Mouse (Mus musculus): ENCODE data around the gene Trim28.
"Not testable (repeated sequence)": the region's sequence is repeated elsewhere in the genome, so short reads cannot be mapped to it uniquely, and the experiment has no call there.

Gene Trim28

DNA sequence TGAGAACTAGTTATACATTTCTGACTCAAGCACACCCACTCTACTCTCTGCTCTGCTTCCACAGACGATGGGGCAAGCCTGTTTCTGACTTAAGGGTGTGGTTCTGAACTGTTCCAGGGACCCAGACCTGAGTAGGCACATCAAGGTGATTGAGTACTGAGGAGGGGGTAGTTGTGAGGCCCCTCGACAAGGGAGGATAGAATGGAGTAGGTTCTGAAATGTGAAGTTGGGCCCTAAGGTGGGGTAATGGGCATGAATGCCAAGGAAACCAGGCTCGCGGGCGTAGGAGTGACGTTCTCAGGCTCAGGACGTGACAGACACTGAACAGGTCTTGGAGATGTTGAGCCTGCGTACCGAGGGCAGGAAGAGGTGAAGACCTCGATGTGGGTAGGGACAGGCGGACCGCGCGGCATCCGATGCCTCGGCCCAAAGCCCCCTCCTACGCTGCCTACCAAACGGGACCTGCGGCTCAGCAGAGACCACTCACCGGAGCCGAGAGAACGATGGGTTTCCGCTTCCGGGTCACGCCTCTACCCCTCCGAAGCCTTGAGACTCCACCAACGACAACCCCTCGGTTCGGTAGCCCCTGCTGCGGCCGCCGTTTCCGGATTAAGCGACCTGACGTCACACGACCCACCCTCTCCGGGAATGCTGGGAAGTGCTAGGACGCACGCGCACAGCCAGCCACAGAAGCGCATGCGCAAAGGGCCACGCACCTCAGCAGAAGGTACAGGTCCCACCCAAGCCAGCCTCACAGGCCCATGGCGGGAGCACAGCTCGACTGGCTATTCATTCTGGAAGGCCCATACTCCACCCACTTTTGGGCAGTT, 35.4 kb downstream of the Trim28 start, which contains the start of gene Chmp2a:
Chmp2a (minus strand) TSS at position 660 of the 830 bp plus-strand sequence.
- DNase-seq: peak; percentile 98 to 99

DNA sequence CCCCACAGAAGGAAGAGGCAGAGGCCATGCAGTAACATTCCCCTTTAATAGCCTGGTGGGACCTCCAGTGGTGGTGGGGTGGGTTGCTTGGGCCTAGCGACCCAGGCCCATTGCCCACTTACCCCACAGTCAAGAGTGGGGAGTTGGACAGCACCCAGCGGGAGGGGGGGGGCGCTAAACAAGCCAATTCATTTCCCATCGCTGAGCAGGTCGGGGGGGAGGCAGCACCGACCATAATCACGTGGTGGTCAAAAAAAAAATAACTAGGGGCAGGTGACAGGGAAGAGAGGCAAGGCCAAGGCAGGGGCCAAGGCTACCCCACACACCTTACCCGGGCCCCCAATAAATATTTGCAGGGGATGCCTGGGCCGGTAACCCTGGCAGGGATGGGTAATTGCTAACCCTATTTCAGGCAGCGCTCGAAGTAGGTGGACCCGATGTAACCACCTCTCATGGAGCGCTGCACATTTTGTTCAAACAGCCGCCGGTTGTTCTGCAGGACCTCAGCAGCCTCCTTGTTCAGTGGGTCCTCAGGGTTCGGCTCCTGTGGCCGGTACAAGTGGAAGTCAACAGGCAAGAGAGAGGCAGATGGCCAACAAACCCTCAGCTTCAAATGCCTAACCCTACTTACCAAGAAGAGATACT, 36.4 kb downstream of the Trim28 start:
- DNase-seq: peak in 1 of 2 experiments; percentile 46

GRCm38 (mm10) chr7:13036806-13037205, 37.9 kb downstream of the Trim28 start:
- no peak for DNase-seq

GRCm38 (mm10) chr7:13037366-13037765, 38.5 kb downstream of the Trim28 start:
- no peak for DNase-seq

DNA sequence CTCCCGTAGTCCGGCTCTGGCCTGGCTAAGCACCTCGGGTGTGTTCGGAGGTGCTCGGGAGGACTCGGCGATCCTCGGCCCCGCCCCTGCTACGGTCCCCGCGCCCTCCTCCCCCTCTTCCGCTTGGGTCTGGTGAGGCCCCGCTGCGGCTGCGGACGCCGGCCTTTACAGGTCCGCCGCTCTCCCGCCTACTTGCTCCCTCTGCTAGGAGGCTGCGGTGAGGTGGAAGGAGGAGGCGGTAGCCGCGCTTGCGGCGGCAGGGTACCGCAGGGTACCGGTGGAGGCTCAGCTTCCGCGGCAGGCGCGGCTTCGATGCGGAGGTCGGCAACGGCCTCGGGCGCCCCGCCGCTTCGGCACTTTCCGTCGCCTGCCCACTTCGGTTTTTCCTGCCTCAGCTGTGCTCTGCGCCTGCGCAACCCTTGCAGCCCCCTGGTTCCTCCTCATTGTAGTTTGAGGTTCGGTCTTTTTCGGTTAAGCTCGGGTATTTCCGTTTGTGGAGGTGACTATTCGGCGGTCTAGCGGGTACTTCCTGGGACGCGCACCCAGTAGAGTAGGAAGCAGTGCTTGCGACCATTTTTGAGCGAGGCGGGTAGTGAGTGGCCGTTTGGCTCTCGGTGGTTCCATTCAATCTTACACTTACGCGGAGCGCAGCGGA, 39.1 kb downstream of the Trim28 start, which contains the start of gene Ube2m:
Ube2m (minus strand) TSS at position 375 of the 655 bp plus-strand sequence.
- peak; percentile 98 to 99 for DNase-seq

DNA sequence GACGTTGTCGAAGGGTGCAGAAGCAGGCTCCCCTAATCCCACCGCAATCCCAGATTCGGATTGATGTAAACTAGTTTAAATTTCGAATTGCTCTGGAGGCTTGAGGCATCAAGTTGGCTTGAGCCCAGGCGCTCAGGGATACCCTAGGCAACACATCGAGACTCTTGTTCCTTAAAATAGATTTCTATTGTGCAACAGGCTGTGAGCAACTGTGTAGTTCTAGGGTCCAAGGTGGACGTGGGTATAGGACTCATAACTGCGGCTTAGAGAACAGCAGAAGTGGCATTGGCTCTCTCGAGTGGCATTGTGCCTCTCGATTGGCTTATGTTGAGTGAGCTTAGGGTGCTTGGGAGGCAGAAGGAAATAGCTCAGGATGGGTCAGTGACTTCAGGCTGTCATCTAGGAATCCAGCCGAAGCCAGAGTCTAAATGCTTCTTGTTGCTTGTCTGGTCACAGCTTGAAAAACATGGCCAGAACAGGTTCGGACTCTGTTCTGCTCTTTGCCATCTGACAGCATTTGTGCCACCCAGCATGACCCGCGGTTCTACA, 39.8 kb downstream of the Trim28 start:
- peak; percentile 36 to 68 for DNase-seq

- DNase-seq: no peak
Observed at GRCm38 (mm10) chr7:13039181-13039580, 40.3 kb downstream of the Trim28 start.

DNA sequence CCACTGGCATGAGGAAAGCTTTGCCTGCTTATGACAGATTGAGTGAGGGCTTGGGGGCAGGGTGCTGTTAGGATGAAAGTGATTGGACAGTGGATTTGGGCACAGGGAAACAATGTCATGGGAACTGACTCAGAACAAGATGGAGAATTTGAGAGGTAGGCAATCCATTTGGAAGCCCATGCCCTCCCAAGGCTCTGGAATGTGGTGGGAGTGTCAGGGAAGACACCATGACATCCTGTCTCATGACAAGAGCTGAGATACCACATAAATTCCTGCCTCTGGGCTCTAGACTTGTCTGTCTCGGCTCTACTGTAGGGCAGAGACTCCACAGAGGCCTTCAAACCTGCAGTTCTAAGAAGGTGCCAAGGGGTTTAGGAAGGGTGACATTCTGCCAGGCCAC, 42.3 kb downstream of the Trim28 start:
- DNase-seq: no peak

- DNase-seq: no peak
Observed at GRCm38 (mm10) chr7:13042511-13042910, 43.6 kb downstream of the Trim28 start.

DNA sequence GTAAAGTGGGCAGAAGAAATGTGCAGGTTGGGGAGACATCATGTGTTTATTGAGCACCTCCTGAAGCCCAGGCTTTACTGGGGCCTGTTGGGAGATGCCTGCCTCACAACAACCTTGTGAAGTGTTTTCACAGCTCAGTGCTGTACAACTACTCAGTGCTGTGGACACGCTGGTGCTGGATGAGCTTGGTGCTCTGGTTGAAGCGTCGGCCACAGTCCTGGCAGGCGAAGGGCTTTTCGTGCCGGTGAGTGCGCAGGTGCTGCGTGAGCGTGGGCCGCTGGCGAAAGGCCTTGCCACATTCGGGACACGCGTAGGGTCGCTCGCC, 44.2 kb downstream of the Trim28 start:
- no peak for DNase-seq

- DNase-seq: peak; percentile 37 to 49
Observed at GRCm38 (mm10) chr7:13043445-13044253, 44.7 kb downstream of the Trim28 start.

DNA sequence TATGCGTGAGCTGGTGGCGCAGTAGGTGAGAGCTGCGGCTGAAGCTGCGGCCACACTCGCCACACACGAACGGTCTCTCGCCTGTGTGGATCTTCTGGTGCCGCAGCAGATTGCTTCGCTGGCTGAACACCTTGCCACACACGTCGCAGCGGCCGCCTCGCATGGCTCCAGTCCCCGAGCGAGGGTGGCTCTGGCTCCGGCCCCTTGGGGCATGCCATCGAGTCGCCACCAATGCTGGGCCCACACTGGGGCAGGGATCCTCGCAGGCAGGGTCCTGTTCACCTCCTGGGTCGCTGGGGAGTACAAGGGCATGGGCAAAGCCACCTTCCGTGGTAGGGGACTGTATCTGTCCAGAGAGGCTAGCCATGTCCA, 45.3 kb downstream of the Trim28 start:
- peak in 1 of 2 experiments; percentile 40 for DNase-seq

DNA sequence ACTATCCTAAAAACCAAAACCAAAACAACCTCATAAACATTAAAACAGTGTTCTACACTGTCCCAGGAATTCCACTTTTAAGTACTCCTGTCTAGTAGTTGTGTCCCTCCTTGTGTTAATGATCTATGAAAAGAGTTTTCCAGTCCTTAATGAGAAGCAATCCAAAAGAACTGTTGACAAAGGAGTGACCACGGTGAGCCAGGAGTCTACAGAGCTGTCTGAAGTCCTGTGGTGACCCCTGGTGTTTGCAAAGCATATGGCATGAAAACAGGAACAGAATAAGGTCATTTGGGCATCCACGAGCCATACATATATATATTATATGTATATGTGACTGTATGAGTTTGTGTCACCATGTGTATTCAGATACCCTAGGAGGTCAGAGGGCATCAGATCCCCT, 47.2 kb downstream of the Trim28 start:
- DNase-seq: peak; percentile 77 to 83

DNA sequence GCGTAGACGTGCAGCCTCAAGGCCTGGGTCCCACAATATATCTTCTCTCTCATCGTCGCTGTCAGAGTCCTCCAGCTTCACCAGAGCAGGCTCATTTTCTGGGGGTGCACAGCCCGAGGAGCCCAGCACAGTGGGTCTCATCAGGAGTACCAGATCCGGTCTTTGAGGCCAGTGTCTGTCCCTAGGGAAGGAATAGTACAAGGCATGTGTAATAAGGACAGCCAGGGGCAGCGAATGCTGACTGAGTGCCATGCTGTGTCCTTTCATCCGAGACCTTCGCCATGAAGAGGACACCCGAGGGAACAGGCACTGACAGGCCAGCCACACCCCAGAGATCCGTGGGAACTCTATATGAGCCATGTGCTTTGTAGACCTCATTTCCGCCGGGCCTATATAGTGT, 54.1 kb downstream of the Trim28 start:
- no peak for DNase-seq

GRCm38 (mm10) chr7:13053501-13053900, 54.6 kb downstream of the Trim28 start:
- no peak for DNase-seq

- no peak for DNase-seq
Observed at GRCm38 (mm10) chr7:13053961-13054286, 55.0 kb downstream of the Trim28 start.

GRCm38 (mm10) chr7:13054287-13055010, 55.5 kb downstream of the Trim28 start, which contains the start of gene Mzf1:
Mzf1 (minus strand) TSS chr7:13054764.
- peak; percentile 97 to 99 for DNase-seq

DNA sequence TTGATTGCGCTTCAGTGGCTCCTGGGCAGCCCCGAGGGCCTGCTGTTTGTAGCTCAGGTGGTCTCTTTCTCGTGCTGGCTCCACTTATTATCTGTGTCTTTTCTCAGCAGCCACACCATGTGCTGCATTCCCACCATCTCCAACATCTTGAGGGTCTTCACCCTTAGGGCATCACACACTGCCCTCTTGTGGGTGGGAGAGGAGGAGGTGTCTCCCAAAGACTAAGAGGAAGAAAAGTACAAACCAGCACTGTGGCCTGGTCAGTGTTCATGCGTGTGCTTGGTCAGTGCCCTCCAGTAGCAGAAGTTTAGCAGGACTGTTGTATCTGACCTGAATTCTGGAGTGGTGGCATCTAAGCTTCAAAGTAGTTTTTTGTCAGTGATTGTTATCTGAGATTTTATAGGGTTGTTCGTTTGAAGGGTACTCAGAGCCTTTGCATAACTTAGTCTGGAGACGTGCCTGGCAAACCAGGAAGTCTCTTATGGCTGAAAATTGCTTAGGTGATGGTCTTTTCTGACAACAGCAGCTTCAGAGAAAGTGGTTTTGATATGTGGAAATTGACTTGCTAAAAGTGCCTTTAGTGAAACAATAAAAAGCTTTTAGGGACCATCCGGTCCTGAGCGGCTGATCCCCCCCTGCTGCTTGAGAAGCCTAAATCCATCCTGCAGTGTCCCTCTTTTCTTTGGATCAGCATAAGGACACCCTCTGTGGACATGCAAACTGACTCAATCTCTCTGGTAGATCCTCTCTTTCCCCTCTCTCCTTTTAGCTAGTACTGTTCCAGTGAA, 58.2 kb downstream of the Trim28 start:
- DNase-seq: no peak

DNA sequence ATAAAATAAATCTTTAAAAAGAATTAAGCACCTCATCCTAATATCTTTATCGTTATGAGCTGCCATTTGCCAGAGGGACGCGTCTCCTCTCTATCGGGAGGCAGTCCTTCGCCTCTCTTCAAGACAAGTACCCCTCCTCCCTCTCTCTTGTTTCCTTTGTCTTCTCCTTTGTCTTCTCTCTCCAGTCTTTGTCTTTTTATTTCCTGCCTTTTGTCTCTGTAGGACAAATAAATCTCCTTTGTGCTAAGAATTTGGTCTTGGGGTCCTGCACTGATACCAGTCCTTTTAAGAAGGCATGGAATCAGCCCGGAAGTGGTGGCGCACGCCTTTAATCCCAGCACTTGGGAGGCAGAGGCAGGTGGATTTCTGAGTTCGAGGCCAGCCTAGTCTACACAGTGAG, 60.6 kb downstream of the Trim28 start:
- no peak for DNase-seq

DNA sequence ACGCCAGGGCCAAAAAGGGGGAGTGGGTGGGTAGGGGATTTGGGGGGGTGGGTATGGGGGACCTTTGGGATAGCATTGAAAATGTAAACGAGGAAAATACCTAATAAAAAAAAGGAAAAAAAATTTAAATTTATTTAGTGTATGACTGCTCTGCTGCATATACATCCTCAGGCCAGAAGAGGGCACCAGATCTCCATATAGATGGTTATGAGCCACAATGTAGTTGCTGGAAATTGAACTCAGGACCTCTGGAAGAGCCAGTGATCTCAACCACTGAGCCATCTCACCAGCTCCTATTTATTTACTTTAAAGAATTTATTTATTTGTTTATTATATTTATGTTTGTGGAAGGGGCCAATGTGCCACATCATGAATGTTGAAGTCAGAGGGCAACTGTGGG, 64.5 kb downstream of the Trim28 start:
- DNase-seq: not testable (repeated sequence)

DNA sequence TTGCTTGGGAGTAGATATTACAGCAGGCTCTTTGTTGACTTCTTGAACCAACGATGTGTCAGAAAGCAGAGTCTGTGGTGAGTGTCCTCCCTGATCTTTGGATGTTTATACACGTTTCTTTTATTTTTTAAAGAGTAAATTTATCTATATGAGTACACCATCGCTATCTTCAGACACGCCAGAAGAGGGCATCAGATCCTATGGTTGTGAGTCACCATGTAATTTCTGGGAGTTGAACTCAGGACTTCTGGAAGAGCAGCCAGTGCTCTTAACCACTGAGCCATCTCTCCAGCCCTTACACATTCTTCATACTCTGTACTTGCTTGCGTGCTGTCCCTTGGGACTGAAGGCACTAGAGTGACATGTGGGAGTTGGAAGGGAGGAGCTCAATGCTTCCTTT, 73.4 kb downstream of the Trim28 start:
- DNase-seq: no peak

Data from kidney, postnatal 25 days (tissue).